Mouse (Mus musculus) B cell, adult 2 months (primary cell): ENCODE measurements around the gene Nicn1.
"Not testable (repeated sequence)": the region's sequence is repeated elsewhere in the genome, so short reads cannot be mapped to it uniquely, and the experiment has no call there.

Source experiments
- DNase-seq, 2 experiments: peaks; one replicate each; pipeline ENCODE4 v3.0.0; 2022

Gene Nicn1

DNA sequence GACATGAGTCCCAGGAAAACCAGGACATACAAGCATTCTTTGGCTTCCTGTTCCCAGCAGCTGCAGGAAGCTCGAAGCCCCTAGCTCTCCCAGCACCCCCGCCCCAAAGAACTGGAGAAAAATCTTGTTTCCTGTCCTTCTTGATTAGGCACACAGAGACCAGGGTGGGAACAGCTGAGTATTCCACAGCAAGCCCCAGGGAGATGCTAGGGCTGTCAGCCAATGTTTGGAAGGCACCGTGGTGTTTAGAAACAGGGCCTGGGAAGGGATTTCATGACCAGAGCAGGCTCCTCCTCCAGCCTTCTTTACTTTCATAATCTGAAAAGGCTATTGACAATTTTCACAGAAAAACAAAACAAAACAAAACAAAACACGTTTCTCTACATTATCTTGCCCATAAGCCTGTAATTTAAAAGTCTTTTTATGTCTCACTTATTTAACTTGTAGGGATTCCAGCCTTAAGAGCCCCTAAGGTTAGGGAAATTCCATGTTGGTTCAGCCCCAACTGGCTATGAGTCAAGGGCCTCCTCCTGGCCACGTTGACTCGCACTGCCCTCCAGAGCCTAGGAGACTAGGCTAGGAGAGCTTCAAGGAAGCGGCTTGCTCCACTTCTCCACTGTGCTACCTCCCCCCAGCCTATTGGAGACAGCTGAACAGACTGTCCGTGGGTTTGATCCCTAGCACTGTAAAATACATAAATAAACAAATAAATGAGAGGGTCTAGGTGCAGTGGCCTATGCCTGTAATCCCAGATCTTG is 10.0 kb upstream of the Nicn1 start:
- no peak for DNase-seq

DNA sequence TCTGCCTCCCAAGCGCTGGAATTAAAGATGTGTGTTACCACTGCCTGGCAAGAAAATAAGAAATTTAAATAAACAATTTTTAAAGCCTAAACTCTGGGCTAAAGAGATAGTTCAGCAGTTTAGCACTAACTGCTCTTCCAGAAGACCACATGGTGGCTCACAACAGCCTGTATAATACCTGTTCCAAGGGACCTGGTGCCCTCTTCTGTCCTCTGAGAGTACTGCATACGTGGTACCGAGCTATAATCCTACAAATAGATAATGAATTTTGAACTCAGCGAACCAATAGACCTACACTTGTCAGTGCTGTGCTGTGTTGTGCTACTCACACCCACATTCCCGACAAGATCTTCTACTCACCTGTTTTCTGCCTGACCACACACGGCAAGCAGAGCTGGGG is 5.8 kb upstream of the Nicn1 start:
- DNase-seq = peak; percentile 80 to 86

DNA sequence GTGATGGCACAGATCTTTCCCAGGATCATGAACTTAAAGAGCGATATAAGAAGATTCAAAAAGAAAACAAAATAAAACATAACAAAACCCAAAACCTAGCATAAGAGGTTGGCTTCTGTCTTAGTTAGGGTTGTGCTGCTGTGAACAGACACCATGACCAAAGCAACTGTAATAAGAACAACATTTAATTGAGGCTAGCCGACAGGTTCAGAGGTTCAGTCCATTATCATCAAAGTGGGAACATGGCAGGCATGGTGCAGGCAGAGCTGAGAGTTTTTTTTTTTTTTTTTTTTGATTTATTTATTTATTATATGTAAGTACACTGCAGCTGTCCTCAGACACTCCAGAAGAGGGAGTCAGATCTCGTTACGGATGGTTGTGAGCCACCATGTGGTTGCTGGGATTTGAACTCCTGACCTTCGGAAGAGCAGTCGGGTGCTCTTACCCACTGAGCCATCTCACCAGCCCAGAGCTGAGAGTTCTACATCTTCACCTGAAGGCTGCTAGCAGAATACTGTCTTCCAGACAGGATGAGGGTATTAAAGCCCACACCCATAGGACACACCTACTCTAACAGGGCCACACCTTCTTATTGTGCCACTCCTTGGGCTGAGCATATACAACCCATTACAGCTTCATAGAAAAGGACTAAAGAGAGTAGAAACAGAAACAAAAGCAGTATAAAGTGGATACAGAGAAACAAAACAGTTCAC is 2.5 kb upstream of the Nicn1 start:
- DNase-seq = not testable (repeated sequence)

DNA sequence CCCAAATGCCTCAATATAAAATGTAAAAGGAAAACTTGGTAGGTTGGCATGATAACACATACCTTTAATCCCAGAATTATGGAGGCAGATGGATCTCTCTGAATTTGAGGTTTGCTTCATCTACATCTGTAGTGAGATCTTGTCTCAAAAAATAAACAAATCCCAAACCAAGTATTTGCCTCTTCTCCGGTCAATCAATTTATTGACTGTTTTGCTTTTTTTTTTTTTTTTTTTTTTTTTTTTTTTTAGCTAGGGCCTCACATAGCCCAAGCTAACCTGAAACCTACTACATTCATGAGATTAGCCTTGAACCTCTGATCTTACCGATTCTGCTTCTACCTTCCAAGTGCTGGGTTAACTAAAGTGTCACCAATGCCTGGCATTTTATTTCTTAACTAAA is 882 bp upstream of the Nicn1 start:
- DNase-seq = no peak

DNA sequence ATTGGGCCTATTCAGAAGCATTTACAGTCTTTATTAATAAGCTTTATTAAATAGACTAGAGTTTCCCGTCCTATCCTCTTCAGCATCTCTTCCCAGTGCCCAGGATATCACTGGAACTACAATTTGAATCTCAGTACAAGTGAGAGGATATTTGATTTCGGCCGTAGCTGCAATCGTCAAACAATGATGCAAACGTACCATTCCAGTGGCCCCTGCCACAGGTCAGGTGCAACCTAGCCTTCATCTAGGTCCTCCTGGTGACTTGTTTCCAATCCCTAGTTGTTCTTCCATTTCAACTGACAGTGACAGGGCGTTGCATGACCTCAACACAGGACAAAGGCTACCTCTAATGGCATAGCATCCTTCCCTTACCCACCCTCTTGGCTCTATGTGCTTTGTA is 544 bp downstream of the Nicn1 start:
- DNase-seq = no peak

DNA sequence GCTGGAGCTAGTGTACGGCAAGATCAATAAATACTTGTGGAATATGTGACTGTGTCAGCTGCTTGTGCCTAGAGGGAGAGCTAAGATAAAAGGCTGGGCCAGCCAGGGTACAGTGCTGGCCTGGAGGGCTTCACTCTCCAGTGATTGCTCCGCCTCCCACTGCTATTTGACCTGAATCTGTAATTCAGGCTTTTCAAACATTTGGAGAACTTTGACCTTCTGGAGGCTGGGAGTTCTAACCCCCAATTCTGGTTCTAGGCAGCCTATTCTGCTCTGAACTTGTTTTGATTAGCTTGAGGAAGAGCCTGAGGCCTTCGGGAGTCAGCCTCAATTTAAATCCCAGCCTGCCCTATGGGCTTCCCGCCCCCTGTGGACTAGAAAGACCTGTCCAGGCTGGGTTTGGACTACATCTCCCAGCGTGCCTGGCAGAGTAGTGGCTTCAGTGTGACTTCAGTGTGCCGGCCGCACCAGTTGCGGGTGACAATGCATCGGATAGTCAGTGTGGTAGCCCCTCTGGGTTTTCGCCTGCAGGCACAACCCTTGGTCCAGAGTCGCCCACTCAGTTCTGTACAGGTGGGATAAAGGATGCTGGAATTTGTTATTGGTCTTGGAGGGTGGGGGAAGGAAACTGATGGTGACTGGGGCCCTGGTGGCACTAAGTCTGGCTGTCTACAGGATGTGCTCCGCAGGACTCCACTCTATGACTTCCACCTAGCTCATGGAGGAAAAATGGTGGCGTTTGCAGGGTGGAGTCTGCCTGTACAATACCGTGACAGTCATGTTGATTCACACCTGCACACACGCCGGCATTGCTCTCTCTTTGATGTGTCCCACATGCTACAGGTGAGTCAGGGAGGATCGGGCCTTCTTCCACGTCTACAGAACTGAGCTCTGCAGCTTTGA is 6.5 kb downstream of the Nicn1 start, which contains the start of gene Amt:
Amt (plus strand) TSS at position 401 of the 903 bp plus-strand sequence.
- no peak for DNase-seq

DNA sequence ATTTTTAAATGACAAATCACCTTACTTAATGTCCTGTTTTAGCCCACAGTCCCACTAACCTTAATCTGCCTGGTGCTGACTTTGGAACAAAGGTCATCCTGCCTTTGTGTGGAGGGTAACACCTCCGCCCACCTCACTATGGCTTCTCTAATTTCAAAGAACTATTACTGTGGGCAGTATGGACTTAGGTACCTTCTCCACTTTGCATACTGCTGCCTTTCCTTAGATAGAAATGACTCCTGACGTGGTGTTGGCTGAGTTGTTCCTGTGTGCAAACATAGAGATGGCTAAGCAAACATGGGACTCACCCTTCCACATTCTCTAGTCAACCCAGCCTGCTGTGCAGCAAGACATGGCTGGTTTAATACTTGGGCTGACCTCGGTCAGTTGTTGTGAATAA is 11.6 kb downstream of the Nicn1 start:
- no peak for DNase-seq

DNA sequence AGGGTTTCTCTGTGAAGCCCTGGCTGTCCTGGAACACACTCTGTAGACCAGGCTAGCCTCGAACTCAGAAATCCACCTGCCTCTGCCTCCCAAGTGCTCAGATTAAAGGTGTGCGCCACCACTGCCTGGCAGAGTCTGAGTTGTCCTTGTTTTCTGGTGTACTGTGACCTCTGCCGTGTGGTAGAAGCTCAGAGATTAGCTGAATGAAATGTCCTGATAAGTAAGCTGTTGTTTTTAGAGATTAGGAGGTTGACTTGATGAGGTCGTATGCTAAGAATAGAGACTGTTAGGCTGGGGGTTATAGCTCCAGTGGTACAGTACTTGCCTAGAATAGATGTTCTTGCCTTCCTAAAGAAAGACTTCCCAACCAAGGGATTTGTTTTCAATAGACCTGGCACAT is 14.5 kb downstream of the Nicn1 start:
- no peak for DNase-seq

DNA sequence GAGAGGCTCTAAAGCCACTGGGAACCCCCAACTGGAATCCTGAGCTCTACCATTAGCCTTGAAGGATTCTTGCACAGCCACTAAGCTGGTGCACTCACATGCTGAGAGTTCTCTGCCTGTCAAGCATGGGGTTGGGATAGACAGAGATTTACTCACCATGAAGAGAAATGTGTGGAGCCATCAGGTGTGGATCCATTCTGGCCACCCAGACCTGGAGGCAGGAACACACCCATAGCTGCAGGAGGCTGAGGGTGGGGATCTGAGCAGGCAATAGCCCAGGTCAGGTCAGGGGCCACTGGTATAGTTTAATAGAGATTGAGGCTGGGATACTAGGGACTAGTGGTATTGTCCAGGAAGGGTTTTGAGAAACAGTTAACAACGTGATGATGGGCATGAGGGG is 14.9 kb downstream of the Nicn1 start:
- DNase-seq = peak in 1 of 2 experiments; percentile 15

DNA sequence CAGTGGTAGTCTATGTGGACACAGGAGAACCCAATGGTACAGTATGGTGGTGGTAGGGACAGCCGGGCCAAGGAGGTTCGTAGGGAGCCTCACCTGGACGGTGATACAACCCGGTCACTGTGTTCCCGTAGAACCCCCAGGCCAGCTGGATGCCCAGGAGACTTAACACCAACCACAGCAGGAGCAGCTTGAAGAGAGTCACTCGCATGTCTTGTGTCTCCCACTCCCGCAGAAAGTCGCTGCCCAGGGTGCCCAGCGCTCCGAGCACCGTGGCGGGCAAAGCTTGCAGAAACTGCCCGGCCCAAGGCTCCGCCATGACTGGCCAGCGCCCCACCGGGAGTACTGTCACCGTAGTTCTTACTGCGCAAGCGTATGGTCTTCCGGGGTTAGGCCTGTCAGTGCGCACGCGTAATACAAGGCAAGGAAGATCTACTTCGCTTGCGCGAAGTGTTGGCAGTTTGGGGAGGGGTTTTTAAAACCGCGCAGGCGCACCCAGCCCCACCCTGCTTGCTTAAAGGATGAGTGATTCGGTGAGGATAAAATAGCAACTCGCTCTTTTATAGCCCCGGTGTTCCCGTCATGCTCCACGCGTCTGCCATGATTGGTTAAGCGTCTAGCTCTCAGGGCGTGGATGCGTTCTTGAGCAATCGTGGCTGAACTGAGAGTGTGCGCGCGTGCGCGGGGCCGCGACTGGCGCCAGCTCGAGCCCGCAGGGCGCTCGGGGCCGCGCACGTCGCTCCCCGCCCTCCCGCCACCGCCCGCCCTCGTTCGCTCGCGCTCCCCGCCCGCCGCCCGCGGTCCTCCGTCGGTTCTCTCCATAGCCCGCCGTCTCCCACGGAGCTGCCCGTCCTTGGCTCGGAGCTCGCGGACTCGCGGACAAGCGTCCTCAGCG is 15.6 kb downstream of the Nicn1 start, which contains the start of the genes Rhoa and Tcta:
Rhoa (plus strand) TSS at position 501 of the 892 bp plus-strand sequence.
Tcta (minus strand) TSS at position 532 of the 892 bp plus-strand sequence.
- DNase-seq = peak; percentile 95 to 98

DNA sequence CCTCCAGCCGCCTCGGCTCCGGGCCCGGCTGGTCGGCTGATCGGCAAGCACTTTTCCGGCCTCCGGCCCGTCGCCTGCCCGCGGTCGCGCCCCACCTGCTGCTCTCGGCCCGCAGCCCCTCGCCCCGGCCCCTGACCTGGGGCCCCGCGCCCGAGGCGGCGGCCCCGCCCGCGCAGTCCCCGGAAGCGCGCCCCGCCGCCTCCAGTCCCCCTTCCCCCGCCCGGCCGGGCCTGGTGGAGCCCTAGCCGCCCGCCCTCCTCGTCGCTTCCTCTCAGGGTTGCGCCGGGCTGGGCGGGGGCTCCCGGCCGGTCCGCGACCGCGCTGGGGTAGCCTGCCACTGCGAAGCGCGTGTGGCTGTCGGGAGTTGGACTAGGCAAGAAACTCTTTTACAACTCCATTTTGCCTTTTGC is 16.3 kb downstream of the Nicn1 start:
- peak; percentile 90 to 92 for DNase-seq

DNA sequence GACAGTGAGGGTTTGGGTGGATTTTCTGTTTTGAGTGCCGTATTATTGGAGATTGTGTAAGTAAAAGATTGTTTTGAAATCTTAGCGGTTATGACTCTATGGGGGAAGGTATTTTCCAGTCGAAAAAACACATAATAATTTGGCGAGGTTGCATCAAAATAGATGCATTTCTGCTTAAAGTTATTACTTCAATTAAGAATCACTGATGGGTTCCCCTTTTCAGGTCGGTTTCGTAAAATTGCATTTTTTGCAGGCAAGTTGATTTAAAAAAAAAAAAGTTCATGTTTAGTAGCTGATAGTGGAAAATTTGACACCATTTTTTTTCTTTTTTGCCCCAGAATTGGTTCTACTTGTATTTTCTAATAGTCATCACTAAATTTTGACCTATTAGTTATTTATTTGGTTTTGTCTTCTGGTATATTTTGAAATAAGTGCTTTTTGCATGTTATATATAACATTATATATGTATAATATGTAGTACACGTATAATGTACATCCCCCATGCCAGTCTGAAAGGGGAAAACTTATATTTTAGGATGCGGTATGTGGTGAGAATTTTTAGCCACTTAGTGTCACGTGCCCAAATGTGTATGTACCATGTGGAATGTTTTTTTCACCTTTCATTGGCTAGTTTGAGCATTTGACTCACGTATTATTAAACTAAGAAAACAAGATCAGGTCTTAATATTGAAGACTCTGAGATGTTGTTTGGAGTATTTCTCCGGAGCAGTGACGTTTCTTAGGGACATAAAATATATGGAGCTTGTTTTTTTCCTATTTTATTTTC is 17.0 kb downstream of the Nicn1 start:
- DNase-seq = peak in 1 of 2 experiments; percentile 16

DNA sequence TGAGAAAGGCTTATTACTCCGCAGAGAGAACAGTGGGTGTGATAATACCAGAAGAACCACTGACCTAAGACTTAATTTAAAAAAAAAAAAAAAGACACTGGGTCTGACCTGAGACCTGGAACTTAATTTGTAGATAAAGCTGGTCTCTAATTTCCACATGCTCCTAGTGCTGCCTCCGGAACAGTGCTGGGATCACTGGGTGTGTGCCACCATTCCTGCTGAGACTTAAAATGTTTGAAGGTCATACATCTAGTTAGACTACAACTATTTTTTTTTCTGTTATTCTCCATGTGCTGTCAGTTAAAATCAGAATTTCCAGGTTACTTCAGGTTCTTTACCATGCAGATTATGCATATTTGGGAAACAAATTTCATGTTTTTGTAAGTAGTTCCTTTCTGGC is 17.9 kb downstream of the Nicn1 start:
- no peak for DNase-seq

DNA sequence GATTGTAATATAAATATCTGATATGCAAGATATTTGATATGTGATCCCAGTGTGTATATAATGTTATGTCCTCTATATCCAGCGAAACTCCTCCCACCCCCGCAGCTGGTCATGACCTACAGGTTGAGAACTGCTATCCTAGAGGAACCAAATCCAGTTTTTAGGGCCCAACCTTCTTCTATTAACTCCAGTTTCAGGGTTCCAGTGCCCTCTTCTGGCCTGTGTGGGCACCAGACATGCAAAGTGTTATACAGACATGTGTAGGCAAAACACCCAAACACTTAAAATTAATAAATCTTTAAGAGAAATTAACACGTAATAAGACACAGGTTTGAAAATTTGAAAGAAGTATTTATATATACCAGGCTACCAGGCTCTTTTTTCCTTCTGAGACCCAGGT is 27.3 kb downstream of the Nicn1 start:
- peak; percentile 40 to 41 for DNase-seq

DNA sequence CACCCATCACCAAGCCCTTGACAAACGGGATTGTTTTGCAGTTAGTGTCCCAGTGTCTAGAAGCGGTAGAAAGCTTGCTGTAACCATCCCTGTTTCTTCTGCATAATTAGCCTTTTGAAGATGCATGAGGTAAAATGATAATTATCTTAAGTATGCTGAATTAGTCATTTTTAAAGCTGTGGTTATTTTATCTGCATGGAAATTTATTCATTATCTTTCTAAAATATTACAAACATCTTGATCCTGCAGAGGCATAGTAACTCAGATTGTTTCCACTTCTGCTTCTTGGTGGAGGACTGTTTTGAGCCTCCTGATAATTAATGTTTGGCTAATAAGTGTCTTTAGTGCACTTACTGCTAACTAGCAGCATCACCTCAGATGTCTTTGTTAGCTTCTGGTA is 28.2 kb downstream of the Nicn1 start:
- DNase-seq = no peak

DNA sequence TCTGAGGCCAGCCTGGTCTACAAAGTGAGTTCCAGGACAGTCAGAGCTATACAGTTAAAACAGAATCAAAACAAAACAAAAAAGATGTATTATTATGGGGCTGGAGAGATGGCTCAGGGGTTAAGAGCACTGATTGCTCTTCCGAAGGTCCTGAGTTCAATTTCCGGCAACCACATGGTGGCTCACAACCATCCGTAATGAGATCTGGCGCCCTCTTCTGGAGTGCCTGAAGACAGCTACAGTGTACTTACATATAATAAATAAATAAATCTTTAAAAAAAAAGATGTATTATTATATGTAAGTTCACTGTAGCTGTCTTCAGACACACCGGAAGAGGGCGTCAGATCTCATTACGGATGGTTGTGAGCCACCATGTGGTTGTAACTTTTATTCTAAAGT is 31.8 kb downstream of the Nicn1 start:
- DNase-seq = peak in 1 of 2 experiments; percentile 23

DNA sequence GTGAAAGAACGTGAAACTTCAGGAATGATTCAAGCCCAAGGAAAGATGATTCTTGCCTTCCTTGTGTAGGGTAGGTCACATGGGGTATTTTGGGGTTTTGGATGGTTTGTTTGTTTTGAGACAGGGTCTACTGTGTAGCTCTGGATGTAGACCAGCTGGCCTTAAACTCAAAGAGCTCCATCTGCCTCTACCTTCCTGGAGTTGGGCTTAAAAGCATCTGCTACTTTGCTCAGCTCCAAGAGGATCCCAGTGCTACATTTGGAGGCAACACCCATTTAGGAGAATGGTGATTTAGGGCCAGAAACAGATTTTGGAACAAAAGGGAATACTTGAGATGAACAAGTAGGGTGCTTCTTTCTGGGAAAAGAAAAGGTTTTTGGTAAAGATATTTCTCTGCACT is 34.6 kb downstream of the Nicn1 start:
- no peak for DNase-seq

DNA sequence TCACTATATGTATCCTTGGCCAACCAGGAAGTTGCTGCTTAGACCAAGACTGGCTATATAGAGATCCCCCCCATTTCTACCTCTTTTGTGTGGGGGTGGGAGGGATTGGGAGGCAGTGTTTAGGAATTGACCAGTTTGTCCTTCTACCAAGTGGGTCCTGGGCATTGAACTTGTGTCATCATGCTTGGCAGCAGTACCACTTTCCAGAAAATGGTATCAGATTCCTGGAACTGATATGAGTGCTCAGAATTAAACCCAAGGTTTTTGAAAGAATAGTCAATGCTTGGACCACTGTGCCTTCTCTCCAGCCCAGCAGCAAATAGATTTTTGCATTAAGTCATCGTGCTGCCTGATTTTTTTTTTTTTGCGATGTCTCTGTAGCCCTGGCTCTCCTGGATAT is 35.6 kb downstream of the Nicn1 start:
- DNase-seq = no peak

DNA sequence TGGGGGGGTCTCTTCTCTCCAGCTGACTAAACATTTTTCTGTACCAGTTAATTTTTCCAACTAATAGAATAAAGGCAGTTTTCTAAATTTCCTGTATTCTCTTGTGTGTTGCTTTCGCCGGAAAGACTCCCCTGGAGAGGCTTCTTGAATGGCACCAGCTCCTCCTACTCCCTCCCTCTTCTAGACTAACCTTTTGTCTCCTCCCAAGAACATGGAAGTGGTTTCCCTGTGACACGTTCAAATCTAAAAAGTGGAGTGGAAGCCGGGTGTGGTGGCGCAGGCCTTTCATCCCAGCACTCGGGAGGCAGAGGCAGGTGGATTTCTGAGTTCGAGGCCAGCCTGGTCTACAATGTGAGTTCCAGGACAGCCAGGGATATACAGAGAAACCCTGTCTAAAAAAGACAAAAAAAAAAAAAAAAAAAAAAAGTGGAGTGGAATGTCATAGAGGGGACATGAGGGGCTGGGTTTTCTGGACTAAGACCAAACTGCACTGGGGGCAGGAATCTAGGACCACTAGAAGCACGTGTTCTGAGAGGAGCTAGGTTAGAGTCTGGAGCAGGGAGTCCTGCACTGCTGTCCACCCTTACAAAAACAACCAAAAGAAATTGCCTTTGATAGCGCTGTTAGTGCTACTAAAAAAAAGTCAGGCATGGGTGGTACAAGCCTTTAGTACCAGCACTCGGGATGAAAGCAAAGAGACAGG is 47.8 kb downstream of the Nicn1 start:
- no peak for DNase-seq

DNA sequence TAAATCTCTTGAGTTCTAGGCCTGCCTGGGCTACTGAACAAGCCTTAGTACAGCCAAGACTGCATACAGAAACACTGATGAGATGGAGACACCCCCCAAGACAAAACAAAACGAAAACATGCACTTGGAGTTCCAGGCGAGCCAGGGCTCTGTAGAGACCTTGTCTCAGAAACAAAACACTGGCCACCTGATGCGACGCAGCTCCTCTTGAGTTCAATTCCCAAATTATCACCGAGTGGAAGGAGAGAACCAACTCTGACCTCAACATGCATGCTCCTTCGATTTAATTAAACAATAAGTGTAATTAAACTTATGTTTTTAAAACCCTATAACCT is 48.3 kb downstream of the Nicn1 start:
- no peak for DNase-seq
